13 mouse cellular contexts compared by ENCODE assay signal in genomic region chr5:136474086-136474485, GRCm38 (mm10).
"Had no signal": no experiment of that assay in that cellular context is flagged by ENCODE, and none has a peak within 500 bp of the region (broad histone marks: within the 10 kb centered on the region; RNA-seq: fewer than 3 reads in every experiment).

No protein-coding gene starts in this region.

- ATAC-seq: midbrain, embryonic 15.5 days had no signal

- H3K9me3 ChIP-seq: kidney, embryonic 15.5 days; limb, embryonic 13.5 days; midbrain, embryonic 10.5 days; midbrain, embryonic 15.5 days; stomach, embryonic 15.5 days had no signal

- DNase-seq: left cerebral cortex, postnatal 4 days; lung, adult 18-20 months; lung, postnatal 36 days; right cerebral cortex, postnatal 4 days; spleen, adult 18-20 months; thymus, adult 2 months; thymus, postnatal 25 days had no signal

- H3K4me2 ChIP-seq: midbrain, embryonic 15.5 days; stomach, embryonic 15.5 days had no signal

- H3K36me3 ChIP-seq: limb, embryonic 13.5 days; midbrain, embryonic 15.5 days; stomach, embryonic 15.5 days had no signal

- H3K27me3 ChIP-seq: kidney, embryonic 15.5 days; midbrain, embryonic 15.5 days; stomach, embryonic 15.5 days had no signal

- H3K4me3 ChIP-seq: kidney, embryonic 15.5 days; limb, embryonic 13.5 days; midbrain, embryonic 10.5 days; midbrain, embryonic 15.5 days; stomach, embryonic 15.5 days had no signal

- H3K9ac ChIP-seq: kidney, embryonic 15.5 days; limb, embryonic 13.5 days; liver, embryonic 14.5 days; midbrain, embryonic 15.5 days; stomach, embryonic 15.5 days had no signal

- H3K27ac ChIP-seq: liver, embryonic 14.5 days; midbrain, embryonic 10.5 days; midbrain, embryonic 15.5 days had no signal
